Mouse (Mus musculus): ENCODE results near the gene Mrpl37. TPM values are rescaled to one million over a fixed set of nuclear protein-coding genes. Genes with fewer than 3 reads are reported as not detected.

Gene Mrpl37
- total RNA-seq, 2 experiments from 2014 or later, result 59.4 to 59.9 TPM

DNA sequence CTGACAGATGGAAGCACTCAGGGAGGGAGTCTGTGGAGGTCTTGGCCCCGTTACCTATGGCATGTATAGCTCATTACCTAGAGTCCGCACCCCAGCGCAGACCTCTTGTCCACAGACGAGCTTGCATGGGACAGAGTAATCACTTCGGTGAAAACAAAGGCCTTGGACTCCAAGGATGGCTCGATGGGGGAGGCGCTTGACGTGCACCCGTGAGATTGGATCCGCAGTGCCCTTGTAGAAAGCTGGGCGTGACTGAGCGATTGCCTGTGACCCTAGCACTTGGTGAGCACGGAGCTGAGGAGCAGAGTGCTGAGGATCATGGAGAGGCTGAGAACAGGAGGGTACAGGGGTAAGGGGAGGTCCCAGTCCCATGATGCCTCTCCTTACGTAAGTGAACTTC is 25.0 kb upstream of the Mrpl37 start:
- TF ChIP-seq CTCF (conservative IDR thresholded peaks at IDR 0.05), result no peak
- no peak overlapping the region for H3K4me3 ChIP-seq
- no peak overlapping the region for H3K27ac ChIP-seq
- no peak for DNase-seq (ENCODE audit: low spot score in 2 of 2)

DNA sequence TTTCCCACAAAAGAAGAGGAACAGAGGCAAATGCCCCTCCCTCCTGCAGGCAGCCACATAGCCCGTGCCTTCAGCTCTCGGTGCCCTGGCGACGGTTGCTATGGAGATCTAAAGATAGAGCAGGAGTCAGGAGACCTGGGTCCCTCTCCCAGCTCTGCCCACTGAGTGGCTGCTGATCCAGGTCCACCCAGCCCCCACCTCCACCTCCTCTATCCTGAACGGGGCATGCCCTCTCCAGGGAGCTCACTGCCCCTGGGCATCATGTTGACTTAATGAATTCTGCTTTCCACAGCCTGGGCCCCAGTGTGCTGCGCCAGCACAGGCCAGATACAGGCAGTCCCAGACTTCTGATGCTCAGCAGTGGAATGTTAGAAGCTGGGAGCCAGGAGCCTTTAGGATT is 18.2 kb upstream of the Mrpl37 start:
- Histone ChIP-seq H3K27ac (peak overlapping the region; percentile 88), H3K4me3 (no peak overlapping the region)
- peak; percentile 74 to 83 for DNase-seq (ENCODE audit: low spot score in 2 of 2)
- TF ChIP-seq CTCF (conservative IDR thresholded peaks at IDR 0.05), result no peak

DNA sequence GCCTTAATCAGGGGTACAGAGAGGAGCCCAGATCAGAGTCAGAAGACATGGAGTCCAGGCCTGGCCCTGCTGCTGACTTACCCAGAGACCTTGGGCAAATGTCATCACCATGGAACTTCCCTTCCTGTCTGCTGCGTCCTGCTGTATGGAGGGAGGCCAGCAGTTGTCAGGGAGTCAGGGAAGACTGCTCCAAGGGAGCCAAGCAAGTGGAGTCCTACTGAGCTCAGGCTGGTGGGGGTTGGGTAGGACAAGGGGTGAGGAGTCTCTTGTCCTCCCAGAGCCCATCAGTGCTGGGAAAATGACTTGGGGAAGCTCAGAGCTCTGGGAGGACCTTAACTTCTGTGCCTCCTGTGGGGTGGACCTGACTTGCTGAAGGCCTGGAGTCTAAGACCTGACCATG is 17.7 kb upstream of the Mrpl37 start:
- no peak for DNase-seq (ENCODE audit: low spot score in 2 of 2)
- H3K27ac ChIP-seq, result peak overlapping the region; percentile 88
- TF ChIP-seq CTCF (conservative IDR thresholded peaks at IDR 0.05), result no peak
- H3K4me3 ChIP-seq, result no peak overlapping the region

DNA sequence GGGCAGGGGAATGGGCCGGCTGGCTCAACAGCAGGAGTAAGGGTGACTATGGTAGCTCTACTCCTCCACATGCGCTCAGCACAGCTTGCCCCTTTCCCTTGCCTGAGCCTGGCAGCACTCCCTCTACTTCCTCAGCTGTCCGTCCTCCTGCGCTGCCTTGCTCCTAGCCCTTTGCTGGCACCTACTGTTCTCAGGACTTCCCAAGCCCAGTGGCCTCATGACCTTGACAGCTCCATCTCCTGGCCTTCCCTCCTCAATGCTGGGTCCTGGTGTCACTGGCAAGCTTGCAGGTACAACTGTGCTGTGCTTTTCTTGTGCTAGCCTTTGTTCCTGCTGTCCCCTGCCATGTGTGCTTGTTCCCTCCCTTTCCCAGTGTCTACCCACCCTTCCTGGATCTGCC is 16.5 kb upstream of the Mrpl37 start:
- peak overlapping the region; percentile 88 for H3K27ac ChIP-seq
- TF ChIP-seq CTCF (conservative IDR thresholded peaks at IDR 0.05), result no peak
- DNase-seq (ENCODE audit: low spot score in 2 of 2), result no peak
- no peak overlapping the region for H3K4me3 ChIP-seq

DNA sequence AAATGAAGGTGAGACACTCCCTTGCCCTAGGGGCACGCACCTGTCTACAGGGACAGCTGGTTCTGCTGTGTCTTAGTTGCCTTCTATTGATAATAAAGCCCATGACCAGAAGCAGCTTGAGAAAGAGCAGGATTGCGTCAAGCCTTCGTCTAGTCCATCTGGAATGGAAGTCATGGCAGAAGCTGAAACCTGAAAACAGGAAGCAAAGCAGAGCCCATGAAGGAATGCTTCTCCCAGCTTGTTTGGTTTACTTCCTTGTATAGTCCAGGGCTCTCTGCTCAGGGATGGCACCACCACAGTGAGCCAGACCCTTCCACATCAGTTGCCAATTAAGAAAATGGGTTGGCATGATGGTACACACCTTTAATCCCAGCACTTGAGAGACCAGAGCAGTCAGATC is 15.5 kb upstream of the Mrpl37 start:
- no peak for TF ChIP-seq CTCF (conservative IDR thresholded peaks at IDR 0.05)

DNA sequence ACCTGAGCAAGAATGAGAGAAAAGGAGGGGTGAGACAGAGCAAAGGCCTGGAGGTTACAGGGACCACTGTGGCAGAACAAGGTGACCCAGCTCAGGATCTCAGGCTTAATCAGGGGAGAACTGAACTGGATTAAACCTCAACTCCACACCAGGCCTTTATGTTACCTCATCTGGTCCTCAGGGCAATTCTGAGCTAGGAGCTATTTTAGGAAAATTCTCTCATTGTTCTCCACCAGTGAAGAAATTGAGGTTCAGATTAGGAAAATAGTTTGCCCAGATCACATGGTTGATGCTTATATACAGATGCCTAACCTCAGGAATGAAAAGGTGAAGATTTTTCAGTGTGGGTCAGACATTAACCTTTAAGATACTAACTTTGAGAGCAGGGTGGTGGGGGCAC is 13.0 kb upstream of the Mrpl37 start:
- no peak for DNase-seq (ENCODE audit: low spot score in 2 of 2)
- Histone ChIP-seq H3K4me3 (no peak overlapping the region), H3K27ac (no peak overlapping the region)
- no peak for TF ChIP-seq CTCF (conservative IDR thresholded peaks at IDR 0.05)

More for the DNA sequence above, 15.5 kb upstream of the Mrpl37 start:
- H3K4me3 ChIP-seq, result no peak overlapping the region
- DNase-seq (ENCODE audit: low spot score in 2 of 2), result no peak
- no peak overlapping the region for H3K27ac ChIP-seq

DNA sequence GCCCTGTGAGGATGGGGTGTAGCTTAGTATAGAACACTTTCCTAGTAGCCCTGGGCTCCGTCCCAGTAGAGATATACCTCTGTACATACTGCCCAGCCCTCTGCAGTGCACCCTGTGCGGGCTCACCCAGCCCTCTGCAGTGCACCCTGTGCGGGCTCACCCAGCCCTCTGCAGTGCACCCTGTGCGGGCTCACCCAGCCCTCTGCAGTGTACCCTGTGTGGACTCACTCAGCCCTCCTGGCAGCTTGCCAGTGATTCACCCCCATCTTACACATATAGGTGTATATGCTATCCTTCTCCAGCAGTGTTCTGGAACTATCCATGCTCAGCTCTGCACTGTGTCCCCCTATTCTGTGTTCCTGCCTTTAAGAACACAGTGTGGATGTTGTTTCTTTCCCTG is 12.2 kb upstream of the Mrpl37 start:
- TF ChIP-seq CTCF (conservative IDR thresholded peaks at IDR 0.05), result no peak

DNA sequence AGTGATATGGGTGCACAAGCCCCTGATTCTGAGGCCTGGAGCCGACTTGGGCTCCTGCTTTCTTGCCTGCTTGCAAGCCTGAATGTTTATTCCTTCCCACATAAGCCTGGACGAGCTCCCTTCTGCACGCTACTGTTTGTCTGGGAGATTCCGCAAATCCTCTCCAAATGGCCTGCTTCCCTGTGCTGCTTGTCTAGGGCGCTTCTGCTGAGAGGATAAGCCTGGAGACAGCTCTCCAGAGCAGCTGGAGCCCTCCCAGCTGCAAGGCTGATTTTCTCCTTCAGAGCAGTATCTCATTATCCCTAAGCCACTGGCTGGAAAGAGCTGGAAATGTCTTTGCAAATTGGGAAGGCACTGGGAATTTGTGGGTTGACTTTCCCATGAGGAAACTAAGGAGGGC is 8.8 kb upstream of the Mrpl37 start:
- peak in 1 of 2 experiments; percentile 25 for DNase-seq (ENCODE audit: low spot score in 2 of 2)
- TF ChIP-seq CTCF (conservative IDR thresholded peaks at IDR 0.05), result no peak
- peak overlapping the region; percentile 24; the same call in 1 of the 2 replicates for H3K27ac ChIP-seq
- H3K4me3 ChIP-seq, result no peak overlapping the region

More for the DNA sequence above, 12.2 kb upstream of the Mrpl37 start:
- DNase-seq (ENCODE audit: low spot score in 2 of 2), result no peak
- Histone ChIP-seq H3K4me3 (no peak overlapping the region), H3K27ac (no peak overlapping the region)

DNA sequence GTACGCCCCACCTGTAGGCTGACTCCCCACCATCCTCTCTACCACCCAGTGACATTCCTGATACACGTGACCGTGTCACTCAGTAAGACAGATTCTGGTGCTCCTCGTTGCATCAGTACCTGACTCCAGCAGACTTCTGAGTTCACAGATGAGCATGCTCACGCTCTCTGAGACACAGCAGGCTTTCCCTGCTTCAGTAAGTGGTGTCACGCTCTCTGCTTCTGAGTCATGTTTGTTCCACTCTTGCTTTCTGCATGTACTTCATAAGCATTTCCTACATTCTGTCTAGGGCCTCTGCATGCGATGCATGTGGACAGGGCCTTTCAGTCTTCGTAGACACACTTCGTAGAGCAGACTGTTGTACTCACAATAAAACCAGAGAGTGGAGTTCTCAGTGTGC is 5.7 kb upstream of the Mrpl37 start:
- no peak for DNase-seq (ENCODE audit: low spot score in 2 of 2)
- no peak for TF ChIP-seq CTCF (conservative IDR thresholded peaks at IDR 0.05)
- H3K4me3 ChIP-seq, result no peak overlapping the region
- H3K27ac ChIP-seq, result no peak overlapping the region

DNA sequence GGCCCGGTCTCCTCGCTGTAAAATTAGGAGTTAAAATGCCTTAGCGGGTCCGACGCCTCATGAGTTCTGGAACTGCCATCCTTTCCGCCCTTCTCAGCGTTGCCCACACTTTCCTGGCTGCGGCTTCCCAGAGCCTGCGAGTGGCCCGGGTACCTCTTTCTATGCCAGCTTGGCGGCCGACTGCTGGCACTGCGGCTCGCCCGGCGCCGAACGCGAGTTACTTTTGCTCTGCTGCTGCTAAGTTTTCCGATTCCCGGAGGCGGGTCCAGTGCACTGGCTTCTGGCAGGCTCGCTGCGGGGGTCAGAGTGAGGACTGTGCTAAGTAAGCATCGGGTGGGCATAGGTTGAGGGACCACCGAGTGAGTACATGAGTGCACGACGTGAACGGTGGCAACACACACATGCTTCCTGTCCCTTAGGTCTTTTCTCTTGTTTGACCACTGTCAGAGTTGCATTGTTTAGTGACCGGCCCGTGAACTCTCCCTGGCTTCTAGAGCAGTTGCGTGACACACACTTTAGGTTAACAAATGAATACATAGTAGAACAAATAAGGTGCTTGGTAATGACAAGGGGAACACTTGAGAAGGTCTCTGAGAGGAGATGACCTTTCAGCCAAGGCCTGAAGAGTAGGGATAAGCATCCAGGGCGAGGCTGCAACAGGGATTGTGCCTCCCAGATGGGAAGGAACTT is 628 bp upstream of the Mrpl37 start:
- DNase-seq (ENCODE audit: low spot score in 2 of 2), result no peak
- H3K27ac ChIP-seq, result peak overlapping the region; percentile 69; the same call in 1 of the 2 replicates
- peak; percentile 31; the same call in 1 of the 2 replicates for TF ChIP-seq CTCF (conservative IDR thresholded peaks at IDR 0.05)
- peak overlapping the region; percentile 79 for H3K4me3 ChIP-seq

DNA sequence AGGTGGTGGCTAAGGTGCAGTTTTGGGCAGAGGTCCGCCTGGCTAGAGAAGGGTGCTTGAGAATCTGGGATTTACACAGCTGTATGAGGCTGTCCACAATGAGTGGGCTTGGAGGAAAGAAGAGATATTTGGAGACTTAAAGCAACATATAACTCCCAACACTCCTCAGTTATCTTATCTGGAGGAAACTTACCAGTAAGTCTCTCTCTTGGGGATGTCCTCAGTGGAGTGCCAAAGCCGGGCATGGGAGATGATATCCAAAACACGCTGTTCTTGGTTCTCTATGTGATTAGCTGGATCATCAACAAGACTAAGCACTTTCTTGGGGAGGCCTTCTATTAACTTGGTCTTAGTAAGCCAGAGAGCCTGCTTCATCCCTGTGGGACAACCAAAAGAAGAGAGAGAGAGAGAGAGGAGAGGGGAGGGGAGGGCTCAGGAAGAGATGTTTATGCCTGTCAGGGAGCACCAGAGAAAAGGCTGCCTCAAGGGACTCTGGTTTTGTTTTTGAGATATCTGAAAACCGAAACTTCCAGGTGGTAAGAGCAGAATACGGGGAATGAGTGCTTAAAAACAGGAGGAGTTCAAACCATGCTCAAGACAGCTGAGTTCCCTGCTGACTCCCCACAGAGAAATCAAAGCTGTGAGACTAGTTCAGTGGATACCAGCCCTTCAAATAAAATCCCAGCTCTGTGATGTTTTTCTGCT is 2.1 kb downstream of the Mrpl37 start:
- H3K27ac ChIP-seq, result no peak overlapping the region
- no peak for TF ChIP-seq CTCF (conservative IDR thresholded peaks at IDR 0.05)
- DNase-seq (ENCODE audit: low spot score in 2 of 2), result no peak
- H3K4me3 ChIP-seq, result no peak overlapping the region

DNA sequence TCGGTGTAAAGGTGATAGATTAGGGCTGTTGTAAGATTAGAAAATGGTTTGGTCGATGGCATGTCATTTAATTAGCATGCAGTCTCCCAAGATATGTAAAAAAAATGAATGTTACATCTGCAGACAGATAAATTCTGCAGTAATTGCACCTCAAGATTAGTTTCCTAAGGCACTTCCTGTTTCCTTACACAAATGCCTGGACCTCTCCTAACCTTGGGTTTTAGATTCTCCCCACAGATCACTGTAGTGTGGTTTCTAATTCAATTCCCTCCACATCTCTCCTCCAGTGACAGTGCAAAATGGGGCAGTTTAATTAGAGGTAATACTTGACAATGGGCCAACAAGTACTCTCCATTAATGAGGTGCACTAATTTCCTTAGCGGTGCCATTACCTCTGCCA is 3.5 kb downstream of the Mrpl37 start:
- Histone ChIP-seq H3K27ac (no peak overlapping the region), H3K4me3 (no peak overlapping the region)
- TF ChIP-seq CTCF (conservative IDR thresholded peaks at IDR 0.05), result no peak
- DNase-seq (ENCODE audit: low spot score in 2 of 2), result no peak

DNA sequence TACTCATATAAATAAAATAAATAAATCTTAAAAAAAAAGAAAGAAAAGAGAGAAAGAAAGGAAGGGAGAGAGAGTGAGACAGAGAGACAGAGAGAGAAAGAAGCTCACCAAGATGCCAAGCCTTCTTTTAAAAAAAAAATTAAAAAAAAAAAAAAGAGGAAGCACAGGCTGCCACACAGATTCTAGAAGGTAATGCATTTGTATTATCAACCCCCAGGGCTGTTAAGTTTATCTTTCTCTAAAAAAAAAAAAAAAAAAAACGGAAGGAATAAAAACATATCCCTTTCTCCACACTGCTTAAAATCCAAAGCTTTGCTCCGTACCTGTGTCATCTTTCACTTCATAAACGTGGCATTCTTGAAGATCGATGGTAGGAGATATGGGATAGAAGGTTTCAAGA is 5.1 kb downstream of the Mrpl37 start:
- TF ChIP-seq CTCF (conservative IDR thresholded peaks at IDR 0.05), result no peak
- H3K27ac ChIP-seq, result no peak overlapping the region
- no peak for DNase-seq (ENCODE audit: low spot score in 2 of 2)

DNA sequence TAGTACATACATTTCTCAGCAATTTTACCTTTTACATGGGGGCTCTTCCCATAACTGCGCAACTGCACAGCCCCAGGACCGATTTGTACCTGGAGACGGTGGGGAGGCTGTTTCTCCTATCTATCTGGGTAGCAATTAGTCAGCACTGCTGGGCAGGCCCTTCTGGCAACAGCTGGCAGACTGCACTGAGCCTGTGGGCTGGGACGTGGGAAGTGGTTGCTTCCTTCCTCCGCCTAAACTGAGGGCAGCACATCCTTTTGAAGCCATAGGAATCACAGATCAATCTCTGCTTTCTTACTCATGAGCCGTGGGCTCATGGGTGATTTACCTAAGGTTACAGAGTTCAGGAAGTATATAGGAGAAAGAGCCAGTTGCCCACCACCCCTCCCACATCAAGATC is 7.9 kb downstream of the Mrpl37 start:
- H3K27ac ChIP-seq, result no peak overlapping the region
- no peak for DNase-seq (ENCODE audit: low spot score in 2 of 2)

More for the DNA sequence above, 5.1 kb downstream of the Mrpl37 start:
- H3K4me3 ChIP-seq, result no peak overlapping the region

More for the DNA sequence above, 7.9 kb downstream of the Mrpl37 start:
- H3K4me3 ChIP-seq, result no peak overlapping the region
- TF ChIP-seq CTCF (conservative IDR thresholded peaks at IDR 0.05), result no peak
